Mouse (Mus musculus): Measurements from ENCODE around the gene Mbnl2.

Mbnl2 gene

DNA sequence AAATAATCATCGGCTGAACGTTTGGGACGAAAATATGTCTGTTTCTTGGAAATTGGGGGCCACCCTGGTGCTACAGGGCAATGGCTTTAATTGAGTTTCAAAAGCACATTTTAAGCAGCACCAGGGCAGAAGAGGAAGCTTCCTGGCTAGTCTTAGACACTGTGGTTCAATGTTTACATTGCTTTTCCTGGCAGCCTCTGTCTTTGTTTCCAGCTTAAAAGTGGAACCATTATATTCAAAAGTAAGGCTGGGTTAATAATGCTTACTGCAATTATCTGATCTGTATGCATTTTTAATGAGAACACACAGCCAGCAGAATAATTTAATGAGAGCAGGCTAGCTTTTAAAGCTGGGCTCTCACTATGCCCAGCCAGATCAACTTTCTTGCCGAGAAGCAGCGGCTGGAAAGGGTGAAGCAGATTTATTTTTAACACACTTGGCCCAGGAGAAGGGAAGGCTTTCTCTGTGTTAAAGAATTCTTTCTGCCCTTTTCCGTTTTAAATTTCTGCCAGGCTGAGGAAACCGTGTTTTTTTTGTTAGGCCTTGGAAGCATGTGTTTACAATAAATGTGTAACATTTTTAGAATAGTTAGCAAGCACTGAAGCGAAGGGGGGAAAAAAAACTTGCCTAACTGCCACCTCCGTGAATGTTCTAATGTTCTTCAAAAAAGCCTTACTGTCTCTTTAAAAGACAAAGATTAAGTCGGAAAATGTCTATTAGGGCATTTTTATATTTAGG, 1.0 kb downstream of the Mbnl2 start:
- DNase-seq: no peak

DNA sequence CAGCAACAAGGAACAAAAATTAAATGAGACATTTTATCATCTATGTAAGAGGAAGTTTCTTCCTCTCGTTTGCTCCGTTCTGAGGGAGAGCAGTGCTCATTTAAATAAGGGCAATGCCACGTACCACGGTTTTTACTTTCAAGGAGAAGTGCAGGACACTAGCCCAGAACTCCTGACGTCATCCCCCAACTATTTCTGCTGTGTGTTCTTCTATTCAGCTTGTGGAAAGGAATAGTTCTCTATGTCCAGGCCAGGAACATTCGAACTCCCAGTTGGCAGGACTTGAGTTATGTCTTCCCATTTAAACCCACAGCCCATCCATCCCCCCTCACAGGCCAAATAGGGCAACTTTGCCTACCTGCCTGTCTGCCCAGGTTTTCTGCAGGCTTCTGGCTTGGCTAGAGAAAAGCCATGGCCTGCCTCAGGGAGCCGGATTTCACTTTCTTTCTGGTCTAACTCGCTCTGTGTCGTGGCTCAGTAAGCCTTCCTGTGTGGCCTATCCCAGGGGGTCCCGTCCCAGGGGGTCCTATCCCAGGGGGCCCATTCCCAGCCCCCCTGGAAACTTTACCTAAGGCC, 1.7 kb downstream of the Mbnl2 start:
- peak; percentile 83 for DNase-seq

DNA sequence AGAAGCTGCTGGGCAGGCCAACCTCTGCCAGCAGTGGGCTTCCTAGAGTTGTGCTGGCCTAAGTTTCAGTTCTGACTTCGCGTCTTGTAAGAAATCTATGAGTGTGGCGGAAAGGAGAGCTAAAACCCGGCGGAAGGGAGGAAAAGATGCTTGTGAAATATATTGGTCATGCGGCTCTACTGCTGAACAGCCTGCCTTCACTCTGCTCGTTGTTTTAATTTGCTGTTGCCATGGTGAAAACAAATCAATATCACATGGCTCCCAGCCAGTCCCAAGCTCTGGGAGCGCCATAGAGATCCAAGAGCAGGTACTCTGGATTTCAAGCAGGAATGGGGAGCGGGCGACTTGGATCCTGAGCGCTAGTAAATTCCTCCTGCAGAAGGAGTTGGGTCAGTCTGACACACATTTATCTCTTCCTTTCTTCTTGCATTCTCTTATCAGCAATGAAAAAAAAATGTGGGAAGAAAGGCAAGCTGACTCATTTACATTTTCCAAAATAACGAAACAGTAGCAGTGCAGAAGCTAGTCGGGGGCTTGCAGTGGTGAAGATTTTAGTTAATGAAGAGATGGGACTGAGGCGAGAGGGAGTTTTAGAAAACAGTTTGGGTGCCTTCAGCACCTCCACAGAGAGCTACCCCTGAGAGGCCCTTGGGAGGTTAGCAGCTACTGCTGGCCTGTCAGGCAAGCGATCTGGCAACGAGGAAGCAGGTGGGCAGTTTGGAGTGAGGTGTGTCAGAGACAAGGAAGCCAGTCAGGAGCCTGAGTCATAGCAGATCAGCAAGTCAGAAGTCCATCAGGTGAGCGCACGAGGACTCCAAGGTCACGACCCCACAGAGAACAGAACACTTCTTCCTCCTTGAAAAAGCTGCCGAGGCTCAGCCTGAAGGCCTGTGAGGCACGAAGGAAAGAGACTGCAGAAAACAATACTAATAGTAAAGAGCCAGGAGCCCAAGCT, 3.1 kb downstream of the Mbnl2 start:
- DNase-seq: peak; percentile 50

DNA sequence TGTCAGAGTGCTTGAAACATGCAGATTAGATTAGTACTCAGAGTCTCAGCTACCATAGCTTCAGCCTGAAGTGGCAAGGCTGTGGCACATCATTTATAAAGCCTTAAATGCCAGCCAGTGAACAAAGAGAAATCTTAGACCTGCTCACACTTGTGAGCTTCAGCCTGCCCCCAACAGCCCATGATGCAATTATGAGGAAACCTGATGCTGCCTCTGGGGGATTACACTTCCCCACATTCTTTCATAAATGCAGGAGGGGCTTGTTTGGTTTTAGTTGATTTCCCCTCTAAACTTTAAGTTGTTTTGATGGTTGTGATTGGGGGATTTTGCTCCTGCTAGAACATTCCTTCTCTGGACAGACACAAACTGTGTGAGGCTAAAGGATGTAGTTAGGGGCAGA, 4.7 kb downstream of the Mbnl2 start:
- no peak for DNase-seq

DNA sequence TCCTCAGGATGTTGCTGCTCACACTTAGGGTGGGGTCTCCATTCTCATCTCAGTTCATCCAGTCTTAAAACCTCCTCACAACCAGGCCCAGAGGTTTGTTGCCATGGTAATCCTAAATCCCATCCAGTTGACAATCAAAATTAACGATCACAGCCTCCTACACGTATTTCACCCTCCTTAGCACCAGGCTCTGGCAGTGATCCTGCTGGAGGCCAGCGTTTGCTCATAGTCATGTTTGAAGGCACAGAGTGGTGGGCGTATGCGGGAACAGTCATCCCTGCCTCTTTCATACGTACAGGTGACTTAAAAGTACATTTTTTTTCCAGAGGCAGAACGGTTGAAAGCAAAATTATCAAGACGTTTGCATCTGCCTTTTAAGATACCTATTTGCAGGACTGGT, 8.3 kb downstream of the Mbnl2 start:
- DNase-seq: no peak

DNA sequence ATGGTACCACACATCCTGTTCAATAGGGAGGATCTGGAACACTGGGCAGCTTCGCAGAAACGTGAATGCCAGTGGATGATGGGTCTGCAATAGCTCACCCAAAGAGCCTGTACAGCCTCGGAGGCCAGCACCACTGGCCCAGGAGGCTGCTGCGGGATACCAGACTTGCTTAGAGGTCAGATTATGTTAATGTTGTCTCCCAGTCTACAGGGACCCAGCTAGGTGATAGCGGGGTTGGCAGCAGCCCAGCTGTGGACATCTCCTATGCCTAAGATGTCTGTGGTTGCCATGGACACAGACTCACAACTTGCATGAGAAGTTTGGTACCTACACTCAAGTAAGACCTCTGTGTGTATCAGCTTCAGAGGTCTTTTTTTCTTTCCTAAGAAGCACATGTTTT, 9.0 kb downstream of the Mbnl2 start:
- no peak for DNase-seq

DNA sequence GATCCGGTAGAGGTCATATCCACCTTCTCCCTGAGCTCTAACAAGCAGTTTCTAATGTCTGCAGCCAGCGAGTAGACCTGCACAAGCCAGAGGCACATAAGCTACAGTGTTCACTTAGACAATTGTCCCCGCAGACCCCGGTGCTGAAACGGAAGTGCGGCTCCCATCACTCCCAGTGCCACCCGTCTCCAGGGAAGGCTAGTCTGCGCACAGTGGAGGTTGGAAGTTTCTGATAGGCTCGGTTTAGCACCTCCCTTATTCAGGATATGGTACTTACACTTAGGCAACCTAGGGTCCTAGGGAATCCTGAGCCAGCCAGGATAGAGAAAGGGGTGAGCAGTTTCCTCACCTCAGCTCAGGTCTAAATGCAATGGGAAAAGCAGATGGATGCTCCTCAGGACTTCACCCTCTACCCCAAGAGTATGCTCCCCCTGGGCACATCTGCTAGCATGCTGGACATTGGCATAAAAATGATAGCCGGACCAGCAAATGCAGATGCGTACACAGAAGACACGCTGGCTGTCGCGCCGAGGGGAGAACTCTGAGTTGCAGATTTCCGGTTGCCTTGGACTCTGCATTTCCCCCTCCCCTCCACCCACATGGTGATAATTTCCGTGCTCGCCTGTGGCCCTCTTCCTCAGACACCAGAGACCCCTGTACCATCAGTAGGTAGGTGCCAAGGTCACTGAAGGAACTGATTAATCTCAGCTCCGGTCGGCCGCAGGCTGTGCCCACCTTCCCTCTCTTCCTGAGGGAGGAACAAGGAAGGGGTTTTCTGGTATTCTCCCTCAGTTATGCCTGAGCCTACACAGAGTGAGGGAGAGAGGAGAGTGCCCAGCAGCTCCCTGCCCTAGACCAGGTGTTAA, 11.9 kb downstream of the Mbnl2 start:
- no peak for DNase-seq

DNA sequence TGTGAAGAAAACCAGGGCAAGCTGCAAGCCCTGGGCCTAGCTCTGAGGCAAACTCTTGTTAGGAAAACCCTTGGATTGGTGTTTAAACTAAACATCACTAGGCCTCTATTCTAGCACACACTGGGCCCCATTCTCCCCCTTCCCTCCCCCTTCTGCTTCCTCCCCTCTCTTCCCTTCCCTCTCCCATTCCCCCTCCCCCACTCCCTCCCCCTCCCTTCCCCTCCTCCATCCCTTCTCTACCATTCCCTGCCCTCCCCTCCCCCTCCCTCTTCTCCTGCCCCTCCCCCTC, 12.5 kb downstream of the Mbnl2 start:
- no peak for DNase-seq

DNA sequence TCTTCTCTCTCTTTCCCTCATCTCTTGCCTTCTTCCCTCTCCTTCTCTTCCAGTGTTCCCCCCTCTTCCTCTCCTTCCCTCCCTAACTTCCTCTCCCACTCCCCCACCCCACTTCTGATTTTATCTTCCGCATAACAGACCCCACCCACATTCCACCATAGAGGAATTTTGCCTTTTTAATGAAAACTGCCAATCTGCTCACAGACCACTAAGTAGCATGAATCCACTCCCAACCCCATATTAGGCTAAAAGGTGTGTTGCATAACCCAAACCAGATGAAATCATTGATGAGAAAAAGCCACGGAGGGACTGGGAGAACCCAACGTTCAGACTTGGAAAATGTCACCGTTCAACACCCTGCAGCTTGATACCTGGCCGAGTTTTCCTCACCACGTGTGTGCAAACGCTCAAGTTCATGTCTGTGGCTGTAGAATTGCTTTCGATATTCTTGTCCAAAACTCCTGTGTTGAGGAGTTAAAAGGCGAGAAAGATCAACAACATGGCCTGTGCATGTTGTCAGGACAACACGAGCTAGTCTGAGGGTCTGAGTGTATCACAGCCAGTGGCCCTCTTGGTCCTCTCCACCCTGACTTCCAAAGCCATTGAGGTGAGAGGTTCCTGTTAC, 13.0 kb downstream of the Mbnl2 start:
- no peak for DNase-seq

DNA sequence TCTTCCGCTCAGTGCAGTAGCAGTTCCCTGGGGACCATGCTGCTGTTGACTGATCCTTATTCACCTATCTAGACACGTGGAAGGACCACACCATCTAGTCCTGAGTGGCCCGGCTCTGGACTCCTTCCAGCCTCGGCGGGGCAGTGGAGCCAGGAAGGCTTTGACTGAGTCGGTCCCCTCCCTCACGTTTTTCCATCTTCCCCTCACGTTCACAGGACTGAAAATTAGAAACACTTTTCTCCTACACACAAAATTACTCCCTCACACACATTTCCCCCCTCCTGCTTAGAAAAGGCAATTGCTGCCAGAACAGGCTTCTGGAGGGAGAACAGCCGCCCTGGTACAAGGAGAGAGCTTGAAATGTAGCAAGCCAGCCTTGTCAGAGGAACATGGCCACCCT, 13.6 kb downstream of the Mbnl2 start:
- DNase-seq: no peak

DNA sequence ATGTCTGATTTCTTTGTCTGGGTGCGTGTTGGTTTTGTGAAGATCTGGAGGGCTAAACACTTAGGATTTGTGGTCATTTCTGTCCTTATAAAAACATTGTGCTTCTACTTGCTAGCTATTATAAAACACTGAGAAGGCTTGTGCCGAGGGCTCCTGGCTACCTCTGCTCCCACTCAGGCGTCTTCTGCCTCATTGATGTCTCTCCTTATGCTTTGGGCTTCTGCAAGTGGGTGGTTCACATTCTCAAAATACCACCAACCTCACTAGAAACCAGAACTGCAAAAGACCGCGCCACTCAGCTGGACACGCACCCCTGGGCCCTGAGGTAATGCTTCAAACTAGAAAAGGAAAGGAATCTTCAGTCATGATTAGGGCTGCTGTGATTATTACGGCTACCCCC, 14.1 kb downstream of the Mbnl2 start:
- DNase-seq: no peak

DNA sequence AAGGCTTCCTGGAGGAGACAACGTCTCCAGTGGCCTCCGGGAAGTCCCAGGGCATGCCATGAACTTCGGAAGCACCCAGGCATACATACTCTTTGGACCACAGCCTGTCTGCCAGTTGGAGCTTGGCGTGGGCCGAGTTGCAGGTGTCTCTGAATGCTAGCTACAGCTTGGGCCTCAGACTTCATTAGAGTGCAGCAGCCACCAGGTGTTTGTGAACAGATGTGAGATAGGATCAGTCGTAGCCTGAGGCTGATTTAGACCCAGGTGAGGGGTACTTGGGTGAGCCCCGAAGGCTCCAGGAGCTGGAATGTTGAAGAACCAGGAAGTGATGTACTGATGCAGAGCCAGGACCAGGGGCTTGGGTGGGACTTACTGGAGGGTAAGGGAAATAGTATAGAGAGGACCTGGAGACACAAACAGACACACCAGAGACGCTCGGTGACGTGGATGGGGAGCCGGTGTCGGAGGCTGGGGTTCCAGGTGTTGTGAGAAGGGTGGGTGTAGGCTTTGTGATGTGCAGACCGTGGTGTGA, 15.8 kb downstream of the Mbnl2 start:
- no peak for DNase-seq

DNA sequence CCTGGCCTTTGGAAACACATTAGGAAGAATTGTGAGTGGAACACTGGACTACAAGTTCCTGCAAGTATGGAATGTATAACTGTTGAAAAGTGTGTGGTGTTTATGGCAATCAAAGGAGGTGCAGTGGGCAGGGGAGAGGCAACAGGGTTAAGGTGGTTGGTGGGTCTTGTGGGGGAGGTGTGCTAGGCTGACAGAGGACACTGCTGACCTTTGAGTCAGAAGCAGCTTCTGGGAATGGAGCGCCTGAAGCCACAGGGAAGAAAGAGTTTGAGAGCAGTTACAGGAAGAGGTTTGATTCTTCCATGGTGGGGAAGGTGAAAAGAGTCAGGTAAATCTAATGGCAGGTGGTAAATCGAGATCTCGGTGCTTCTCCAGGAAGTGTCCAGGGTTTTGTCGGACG, 16.7 kb downstream of the Mbnl2 start:
- no peak for DNase-seq

DNA sequence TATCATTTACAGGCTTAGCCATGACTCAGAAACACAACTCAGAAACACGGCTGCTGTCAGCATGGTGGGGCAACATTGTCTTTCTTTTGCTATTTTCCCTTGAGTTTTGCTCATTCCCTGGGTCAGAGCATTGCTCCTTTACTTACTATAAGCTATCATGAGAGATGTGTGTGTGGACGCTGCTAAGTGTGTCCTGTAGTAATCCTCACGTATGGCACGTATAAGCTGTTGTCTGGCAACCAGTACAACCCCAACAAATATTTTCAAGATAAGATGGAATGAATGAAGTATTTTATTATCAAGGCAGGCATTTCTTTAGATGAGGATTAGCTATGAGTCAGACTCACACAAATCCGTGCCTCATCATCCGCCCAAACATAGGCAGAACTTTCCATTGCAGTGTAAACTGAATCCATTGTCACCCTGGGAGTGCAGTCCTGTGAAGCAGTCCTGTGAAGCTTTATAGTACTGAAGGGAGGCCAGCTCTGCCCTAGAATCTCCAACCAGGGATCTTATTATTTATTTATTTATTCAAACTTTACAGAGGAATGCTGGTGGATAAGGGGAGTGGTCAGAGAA, 17.2 kb downstream of the Mbnl2 start:
- no peak for DNase-seq

DNA sequence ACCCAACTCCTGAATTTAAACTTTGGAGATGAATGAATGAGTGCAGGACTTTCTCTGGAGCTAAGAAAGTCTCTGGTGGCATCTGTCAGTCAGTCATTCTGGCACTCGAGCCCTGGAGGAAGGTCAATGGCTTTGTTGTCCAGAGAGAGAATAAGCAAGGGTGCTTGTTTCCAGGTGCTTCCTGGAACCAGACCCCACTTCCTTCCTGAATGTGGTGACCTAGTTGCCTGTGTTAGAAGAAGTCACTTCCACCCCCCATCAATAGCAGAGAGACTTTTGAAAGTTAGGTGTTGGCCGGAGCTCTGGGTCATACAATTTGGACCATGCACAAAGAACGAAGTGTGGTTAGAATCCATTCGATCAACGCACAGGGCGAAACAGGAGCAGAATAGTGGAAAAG, 19.0 kb downstream of the Mbnl2 start:
- DNase-seq: no peak

DNA sequence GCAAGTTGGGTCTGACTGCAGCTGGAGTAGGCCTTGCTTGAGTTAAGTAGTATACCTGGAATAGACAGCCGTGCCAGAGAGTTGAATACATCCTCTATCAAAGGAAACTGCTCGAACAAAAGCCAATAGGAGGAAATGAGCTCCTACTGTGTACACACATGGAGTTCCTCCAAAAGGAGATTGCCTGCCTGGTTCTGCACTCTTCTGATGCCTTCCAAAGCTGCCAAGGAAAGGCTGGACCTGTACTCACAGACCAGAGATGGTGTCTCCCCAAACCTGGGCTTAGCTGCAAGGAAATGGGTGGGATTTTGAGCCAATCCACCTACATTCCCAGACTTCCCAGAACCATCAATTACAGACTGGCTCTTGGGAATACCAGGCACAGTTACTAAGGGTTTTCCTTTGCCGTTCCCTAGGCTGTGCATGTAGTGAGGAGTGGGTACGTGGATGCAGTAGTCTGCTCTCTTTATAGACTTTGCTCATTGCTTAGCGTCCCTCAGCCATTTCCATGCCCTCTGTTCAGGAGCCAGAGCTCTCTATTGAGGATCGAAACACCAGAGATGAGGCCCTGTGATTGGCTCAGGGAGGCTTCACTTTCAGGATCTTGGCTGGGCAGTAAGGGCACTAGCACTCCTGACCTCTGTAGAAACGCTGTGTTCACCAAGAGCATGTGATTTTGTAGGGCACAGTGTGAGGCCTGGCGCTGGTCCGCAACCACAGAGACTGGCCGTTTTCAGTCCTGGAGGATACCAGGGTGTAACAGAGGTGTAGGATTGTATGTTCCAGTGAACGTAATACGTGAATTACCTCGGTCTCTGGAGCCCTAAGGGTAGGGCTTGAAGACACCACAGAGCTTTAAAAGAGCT, 20.1 kb downstream of the Mbnl2 start:
- DNase-seq: no peak

DNA sequence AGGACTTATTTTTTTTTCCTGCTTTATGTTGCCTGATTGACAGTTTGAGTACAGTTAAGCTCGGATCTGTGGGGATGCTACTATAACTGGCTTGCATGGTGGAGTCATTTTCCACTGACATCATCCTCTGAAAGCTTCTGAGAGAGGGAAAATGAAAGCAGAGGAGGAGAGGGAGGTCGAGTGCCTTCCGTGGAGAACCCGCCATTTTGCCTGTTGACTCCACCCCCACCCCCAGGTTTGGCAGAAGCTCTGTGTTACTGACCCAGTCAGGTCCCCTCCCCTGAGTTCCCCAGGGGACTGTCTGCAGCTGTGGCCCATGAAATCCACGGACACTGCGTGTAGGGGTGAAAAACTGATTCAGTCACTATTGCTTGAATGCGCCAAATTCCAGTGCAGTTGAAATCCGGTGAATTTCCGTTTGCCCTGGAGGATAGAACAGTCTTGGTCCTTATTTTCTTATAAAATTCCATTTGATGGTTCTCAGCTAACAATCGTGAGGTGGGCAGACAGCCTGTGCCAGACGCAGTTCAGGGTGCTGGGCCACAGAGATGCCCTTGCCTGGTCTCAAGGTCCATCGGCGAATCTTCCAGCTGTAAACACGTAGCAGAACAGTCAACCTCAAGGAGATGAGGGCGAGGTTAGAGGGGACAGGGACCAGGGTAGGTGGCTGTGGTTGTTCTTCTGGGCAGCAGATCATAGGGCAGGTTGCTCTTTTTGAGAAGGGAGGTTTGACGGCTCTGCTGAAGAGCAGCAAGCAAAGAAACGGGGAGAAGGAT, 20.9 kb downstream of the Mbnl2 start:
- peak; percentile 49 for DNase-seq

DNA sequence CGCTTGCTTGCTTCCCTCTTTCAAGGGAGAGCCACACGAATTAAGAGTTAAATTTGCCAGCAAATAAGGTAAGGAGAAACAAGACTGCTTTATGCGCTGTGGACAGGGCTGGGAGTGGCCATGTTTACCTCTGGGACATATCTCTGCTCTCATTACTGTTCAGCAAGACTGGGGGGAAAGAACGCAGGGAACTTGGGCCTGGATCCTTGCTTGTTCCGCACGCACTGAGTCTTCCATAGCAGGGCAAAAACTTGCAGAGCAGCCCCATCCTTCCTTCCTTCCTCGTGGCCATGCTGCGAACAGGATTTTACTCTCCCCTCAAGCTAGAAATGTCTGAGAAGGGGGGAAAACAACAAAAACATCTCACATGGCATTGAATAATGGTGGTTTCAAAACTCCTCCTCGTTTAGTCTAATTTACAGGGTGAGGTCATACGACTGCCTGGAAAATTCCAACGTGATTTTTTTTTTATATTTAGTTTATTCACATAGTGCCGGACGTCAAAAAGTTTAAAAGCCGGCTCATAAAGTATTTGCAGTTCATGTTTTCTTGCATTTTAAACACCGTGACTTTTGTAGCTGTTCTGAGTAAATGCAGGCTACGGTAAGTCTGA, 21.8 kb downstream of the Mbnl2 start:
- peak; percentile 55 for DNase-seq

DNA sequence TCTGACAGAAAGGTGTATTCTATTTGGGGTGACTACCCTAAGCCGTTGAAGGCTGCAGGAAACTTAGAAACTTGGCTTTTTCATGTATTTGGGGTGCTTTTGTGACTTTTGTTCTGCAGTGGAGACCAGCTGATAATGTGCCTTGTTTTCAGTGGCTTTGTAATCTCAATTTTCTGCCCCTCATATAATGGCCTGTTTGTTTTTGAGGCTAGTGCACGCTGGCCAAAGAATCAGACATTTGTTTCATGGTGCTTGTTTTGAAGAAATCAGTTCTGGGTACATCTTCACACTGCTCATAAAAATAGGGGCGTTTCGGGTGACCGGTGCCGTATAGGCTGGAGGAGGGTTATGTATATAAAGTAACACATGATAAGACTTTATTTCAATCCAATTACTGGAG, 22.4 kb downstream of the Mbnl2 start:
- DNase-seq: no peak

DNA sequence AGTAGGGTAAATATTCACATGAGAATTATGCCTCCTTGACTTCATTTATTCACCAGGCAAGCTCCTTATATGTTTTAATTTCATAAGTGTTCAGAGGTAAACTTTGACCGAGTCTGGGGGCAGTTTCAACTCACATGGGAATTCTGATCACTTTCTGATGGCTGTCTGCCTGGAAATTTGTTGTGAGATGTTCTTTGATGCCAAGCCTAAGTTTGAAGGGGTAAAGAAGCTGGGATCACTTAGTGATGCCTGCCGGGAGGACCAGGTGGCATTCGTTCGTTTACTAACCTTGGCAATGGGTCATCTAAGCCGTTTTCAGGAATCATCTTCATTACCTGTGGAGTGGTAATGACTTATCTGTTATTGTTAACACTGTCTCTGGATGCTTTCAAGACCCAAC, 23.0 kb downstream of the Mbnl2 start:
- no peak for DNase-seq

Measured in kidney, postnatal 14 days (tissue).